Mouse (Mus musculus): ENCODE data around the gene Zfpl1.
"Not testable (repeated sequence)": the region's sequence is repeated elsewhere in the genome, so short reads cannot be mapped to it uniquely, and the experiment has no call there.

The Zfpl1 gene

DNA sequence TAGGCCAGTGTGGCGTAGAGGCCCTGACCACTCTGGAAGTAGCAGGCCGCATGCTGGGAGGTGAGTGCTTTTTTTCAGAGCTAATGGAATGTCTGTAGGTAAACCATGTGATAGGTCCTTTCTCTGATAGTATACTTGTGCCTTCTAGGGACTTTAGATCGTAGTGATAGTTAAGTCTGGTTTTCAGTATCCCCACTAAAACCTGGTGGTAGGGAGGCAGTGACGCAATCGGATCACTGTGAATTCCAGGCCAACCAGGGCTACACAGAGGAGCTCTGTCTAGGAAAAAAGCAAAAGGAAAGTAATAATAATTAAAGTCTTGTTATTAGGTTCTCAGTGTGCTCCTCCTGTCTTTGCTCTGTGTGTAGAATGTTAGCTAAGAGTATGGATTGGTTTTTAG lies 26.2 kb downstream of the Zfpl1 start:
- DNase-seq (ENCODE audit: low spot score) = no peak

DNA sequence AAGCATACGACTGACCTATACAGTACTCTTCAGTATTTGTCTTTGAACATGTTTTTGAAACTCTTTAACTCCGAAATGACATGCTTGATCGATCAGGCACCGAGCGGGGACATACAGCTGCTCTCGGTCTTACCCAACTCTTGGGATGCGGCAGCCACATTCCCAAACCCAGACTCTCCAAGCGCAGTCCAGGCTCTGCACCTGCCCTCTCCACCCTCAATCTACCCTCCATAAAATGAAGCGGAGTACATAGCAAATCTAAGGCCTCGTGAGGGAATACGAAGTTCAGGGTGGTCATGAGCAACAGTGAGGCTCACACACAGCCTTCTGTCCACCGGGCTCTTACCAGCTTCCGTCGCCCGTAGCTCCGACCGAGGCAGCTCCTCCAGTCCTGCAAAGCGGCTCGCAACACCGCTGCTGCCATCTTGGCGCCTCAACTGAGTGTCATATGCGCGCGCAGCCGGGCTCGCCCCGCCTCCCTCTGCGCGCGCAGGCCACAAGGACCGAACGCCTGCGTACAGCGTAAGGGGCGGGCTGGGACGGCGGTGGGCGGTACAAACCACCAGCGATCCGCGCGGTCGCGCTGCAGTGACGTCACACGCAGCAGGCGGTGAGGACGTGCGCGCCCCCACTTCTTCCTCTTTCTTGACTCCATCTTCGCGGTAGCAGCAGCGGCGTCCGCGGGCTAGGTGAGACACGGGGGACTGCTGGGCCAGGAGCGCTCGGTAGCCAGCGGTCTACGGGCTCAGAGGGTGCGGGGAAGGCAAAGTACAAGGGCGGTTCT lies 27.3 kb downstream of the Zfpl1 start, which contains the start of the genes Mrpl49 and Fau:
TSS of gene Mrpl49 (minus strand) at position 473 of the 784 bp plus-strand sequence.
TSS of gene Fau (plus strand) at position 532 of the 784 bp plus-strand sequence.
- DNase-seq (ENCODE audit: low spot score) = peak; percentile 99

DNA sequence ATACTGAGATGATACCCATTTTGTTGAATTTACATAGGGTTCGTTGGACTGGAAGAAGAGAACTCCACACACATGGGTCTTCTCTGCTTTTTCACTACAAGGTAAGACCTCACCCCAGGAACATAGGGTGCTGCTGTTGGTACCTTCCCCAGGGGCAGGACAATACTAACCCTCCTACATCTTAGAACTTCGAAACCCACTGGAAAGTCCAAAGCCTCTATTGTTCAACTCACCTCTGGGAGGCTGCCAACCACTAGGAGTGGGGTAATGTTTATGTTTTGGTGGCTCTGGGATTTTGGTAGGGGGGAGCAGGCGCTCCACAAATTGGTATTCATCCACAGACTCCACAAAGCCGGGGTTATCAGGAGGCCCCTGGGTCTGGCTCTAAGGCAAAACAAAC lies 28.1 kb downstream of the Zfpl1 start:
- DNase-seq (ENCODE audit: low spot score) = no peak

DNA sequence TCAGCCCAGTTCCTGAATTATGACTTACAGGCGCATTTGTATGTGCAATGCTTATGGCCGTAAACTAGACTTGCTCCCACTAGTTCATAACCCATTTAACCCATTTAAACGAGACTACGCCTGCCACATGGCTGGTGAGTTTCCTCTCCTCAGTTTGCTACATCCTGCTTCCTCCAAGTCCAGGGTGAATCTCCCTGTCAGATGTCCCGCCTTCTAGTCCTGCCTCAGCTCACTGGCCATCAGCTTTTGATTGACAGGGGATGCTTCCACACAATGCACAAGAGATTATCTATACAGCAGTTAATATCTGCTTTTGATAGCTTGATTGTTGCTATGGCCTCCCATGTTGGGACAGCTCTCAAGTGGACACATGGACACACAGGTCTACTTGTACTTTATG lies 30.5 kb downstream of the Zfpl1 start:
- no peak for DNase-seq (ENCODE audit: low spot score)

DNA sequence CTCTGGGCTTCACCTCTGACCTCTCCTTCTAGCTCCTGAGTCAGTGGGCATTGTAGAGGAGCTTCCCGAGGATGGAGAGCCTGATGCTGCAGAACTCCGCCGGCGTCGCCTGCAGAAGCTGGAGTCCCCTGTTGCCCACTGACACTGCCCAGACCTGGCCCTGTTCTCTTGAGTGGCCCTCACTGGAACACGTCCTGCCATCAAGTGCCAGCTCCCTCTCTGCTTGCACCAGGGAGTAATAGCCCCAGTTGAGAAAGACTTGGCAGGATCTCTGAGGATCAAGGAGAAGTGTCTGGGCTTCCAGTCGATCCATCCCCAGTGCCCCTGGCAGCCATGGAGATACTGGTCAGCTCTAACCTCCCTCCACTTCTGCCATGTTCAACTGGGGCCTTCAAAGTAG lies 32.2 kb downstream of the Zfpl1 start:
- DNase-seq (ENCODE audit: low spot score) = peak; percentile 9

DNA sequence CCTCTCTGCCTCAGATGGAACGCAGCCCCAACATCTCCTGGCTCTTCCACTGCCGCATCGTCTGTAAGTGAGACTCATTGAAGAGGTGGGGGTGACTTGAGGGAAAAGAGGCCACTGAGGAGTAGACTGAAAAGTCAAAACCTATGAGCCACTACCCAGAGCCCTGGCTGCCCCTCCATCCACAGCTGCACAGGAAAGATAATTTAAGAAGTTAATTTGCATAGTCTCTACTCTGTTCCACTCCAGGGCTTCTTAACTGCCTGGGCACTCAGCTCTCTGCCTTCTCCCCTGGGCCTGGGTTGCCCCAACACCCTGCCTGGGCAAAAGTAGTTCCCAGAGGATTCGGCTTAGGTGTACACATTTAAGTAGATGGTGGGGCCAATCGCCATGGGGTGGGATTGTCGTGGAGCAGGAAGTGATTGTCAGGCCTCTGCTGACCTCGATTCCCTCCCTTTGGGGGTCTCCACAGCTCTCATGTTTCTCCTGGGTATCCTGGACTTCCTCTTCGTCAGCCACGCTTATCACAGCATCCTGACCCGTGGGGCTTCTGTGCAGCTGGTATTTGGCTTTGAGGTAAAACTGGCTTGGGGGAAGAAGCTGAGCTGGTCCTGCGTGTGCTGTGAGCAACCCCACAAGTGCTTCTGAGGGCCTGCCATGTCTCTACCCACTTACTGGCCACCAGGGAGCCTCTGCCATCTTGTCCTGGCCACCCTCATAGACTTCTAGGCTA lies 35.9 kb downstream of the Zfpl1 start:
- DNase-seq (ENCODE audit: low spot score) = no peak

DNA sequence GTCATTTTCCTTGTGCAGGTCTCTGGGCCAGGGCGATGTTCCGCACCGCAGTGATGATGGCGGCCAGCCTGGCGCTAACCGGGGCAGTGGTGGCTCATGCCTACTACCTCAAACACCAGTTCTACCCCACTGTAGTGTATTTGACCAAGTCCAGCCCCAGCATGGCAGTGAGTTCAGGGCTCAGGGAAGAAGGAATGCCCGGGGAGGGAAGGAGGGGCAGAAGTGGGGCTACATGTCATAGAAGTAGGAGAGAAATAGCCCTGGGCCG lies 36.9 kb downstream of the Zfpl1 start:
- DNase-seq (ENCODE audit: low spot score) = no peak

DNA sequence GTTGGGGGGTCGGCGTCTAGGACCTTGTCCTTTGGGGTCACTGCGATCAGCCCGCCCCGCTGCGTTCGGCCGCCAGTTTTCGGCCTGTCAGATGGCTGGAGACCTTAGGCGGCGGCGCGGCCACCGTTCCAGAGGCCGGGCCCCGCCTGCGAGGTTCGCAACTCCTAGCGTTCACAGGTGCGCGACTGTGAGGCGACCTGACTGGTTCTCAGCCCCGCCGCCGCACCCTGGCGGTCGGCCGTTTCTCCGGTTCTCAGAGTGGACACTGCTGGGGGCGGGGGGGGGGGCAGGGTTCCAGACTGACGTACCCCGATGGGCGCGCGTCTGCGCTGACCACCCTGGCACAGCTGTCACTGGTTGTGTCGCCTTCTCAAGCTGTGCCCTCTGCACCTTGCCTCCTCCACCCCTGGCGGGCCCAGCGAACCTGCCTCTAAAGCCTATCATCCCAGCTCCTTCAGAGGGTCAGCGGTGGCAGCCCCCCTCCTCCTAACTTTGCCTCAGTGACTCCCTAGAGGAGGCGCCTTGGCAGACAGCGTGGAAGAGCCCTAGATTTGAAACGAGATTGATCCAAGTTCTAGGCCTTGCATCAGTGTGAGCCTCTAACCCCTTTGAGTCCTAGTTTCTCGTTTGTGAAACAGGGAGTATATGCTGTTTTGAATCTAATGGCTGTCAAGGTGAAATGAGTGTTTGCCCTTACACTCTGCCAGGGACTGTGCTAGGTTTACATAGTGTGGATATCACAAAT lies 37.4 kb downstream of the Zfpl1 start:
- DNase-seq (ENCODE audit: low spot score) = no peak

DNA sequence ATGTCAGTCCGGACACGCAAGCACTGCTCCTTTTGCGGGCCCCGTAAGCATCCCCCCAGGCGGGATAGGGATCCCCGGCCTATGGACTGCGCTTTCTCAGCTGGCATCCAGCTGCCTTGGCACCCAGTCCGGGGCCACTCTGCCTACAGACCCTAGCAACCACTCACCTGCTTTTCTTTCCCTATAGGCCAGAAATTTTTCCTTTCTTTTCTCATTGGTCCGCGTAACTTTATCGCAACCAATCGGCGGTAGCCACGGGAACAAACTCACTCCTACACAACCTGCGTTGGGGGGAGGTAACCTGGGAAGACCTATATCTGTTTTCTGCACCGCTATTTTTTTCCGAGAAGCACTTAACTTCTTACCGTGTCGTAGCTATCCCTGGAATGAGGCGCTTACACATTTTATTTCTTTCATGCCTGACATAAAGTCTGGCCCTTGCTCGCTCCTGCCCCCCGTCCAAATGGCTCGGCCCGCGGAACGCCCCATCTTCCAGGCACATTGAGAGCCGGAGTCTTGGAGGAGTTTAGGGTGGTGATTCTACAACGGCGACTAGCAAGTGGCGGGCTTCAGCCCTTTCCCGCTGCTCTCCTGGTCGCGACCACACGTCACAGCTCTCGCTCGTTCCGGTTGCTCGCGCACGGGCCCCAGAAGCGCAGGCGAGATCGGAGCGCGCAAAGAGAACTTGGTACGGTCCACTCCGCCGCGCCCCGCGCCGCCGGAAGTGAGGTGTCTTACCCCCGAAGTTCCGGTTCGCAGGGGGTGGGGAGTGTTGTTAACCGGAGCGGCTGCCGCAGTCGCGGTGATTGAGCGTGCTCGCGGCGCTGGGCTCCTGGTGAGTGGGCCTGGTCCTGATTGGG lies 38.2 kb downstream of the Zfpl1 start, which contains the start of gene Syvn1:
TSS of gene Syvn1 (plus strand) at position 283 of the 860 bp plus-strand sequence.
- peak; percentile 91 for DNase-seq (ENCODE audit: low spot score)

DNA sequence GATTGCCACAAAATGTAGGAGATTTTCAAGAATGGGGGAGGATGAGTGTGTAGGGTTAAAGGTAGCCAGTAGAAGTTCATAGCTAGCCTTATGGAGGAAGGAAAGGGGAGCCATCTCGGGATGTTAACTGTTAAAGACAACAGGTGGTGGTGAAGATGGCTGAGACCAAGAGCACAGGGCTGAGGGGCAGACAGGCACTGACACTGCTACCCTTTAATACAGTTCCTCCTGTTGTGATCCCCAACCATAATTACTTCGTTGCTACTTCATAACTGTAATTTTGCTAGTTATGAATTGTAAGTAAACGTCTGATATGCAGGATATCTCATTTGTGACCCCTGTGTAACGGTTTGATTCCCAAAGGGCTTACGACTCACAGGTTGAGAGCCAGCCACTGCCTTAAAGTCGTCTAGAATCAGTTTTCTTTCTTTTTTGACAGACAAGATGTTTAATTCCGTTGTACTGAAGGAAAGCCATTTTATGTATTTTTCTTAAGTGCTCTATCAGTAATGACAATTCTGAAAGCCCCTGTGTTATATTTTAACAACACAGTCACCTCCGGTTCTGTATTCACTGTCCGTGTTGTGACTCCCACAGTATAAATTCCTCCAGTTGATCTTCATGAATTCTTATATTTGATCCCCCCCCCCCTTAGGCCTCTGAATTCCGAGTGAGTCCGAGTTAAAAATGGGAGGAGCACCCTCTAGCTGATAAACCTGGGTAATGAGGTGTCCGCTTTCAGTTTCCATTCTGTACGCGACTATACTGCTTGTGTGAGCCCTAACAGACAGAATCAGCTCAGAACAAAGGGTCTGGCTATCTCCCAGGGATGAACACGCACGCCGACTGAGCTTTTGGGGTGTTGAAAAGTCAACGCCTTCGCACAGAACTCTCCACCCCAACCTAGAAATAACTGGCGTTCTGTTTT lies 39.1 kb downstream of the Zfpl1 start:
- DNase-seq (ENCODE audit: low spot score) = no peak

DNA sequence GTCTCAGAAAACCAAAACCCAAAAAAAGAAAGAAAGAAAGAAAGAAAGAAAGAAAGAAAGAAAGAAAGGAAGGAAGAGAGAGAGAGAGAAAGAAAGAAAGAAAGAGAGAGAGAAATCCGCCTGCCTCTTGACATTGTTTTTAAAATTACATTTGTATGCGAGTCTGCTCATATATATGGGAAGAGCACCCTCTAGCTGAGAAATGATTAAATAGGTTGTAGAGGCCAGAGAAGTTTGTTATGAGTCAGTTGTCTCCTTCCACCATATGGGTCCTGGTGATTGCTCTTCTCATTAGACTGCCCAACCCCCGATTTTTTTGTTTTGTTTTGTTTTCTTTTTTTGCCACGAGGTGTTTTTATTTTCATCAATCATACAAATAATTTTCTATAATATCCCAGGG lies 40.7 kb downstream of the Zfpl1 start:
- DNase-seq (ENCODE audit: low spot score) = not testable (repeated sequence)

DNA sequence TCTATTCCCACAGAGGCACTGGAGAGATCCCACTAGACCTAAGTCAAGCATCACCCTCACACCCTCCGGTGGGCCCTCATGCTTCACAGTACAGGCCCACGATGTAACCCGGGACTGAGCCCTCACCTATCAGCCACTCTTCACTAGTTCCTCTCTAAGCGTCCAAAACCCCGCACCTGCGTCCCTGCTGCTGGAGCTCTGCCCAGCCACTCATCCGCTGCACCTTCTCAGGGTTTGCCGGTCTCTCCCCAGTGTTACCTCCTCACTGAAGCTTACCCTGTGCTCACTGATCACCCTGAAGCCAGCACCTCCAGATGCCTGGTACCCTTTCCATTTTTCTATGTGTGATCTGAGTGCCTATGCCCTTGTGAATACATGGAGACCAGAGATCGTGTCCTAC lies 42.5 kb downstream of the Zfpl1 start:
- DNase-seq (ENCODE audit: low spot score) = no peak

DNA sequence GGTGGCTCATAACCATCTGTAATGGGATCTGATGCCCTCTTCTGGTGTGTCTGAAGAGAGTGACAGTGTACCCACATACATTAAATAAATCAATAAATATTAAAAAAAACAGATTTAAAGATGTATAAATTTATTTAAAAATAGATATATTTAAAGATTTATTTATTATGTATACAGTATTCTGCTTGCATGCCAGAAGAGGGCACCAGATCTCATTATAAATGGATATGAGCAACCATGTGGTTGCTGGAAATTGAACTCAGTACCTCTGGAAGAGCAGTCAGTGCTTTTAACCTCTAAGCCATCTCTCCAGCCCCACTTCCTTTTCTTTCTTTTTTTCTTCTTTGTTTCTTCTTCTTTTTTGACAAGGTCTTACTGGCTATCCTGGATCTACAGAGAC lies 44.8 kb downstream of the Zfpl1 start:
- no peak for DNase-seq (ENCODE audit: low spot score)

DNA sequence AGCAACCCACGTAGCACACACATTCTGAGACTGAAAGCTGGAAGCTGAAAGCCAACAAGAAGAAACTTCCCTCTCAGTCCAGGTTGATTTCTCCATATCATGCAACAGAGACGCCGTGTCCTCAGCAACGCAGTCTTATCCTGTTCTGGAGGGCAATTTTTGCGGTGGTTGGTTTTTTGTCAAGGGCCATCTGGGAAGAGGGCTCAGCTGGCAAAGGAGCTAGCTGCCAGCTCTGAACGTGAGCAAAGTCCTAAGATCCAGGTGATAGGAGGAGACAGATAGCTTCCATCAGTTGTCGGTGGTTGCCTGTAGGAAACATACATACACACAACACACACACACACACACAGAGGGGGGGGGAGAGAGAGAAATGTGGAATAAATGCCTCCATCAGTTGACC lies 46.4 kb downstream of the Zfpl1 start:
- no peak for DNase-seq (ENCODE audit: low spot score)

DNA sequence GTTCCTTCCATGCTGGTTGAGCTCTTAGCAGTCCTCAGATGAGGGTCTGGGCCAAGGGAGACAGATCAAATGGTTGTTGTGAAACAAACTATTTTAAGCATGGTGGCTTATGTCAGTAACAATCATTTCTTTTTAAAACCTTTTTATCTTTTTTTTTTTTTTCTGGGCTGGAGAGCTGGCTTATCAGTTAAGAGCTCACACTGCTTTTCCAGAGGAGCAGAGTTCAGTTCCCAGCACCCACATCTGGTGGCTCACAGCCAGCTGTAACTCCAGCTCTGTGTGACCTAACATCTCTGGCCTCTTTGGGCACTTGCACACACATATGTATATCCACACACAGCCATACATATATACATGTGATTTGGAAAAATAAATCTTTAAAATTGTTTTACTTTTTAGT lies 47.1 kb downstream of the Zfpl1 start:
- no peak for DNase-seq (ENCODE audit: low spot score)

DNA sequence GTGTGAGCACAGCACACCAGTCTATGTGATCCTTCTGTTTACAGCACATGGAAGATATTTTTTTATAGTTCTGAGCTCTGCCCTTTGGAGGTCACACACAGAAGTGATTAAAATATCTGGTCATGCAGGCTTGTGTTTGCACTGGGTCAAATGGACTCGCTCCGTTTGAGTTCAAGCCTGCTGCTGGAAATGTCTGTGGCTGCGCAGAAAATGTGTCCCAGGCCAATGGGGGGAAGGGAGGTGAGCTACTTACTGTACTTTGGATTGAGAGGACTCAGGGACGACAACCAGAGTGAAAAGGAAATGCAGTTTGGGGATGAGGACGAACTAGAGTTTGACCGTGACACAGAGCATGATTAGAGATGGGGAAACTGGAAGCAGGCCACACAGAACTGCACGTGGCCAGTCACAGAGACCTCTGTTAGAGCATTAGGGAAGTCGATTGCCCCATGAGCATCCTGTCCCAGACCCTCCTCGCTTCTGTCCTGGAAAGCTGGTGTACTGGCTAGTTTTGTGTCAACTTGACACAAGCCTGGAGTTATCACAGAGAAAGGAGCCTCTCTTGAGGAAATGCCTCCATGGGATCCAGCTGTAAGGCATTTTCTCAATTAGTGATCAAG lies 48.7 kb downstream of the Zfpl1 start:
- no peak for DNase-seq (ENCODE audit: low spot score)

Measured in testis, postnatal 14 days (tissue).